Mouse (Mus musculus) embryo, embryonic 9.5 days (tissue): ENCODE results near the gene Nrxn2.

Experiments
- DNase-seq: peaks from one replicate; pipeline ENCODE4 v3.0.0-alpha.2; 2017; ENCODE audit errors: extremely low spot score

Gene Nrxn2

GRCm38 (mm10) chr19:6518601-6519000, 100.1 kb downstream of the Nrxn2 start:
- peak; percentile 62 for DNase-seq

DNA sequence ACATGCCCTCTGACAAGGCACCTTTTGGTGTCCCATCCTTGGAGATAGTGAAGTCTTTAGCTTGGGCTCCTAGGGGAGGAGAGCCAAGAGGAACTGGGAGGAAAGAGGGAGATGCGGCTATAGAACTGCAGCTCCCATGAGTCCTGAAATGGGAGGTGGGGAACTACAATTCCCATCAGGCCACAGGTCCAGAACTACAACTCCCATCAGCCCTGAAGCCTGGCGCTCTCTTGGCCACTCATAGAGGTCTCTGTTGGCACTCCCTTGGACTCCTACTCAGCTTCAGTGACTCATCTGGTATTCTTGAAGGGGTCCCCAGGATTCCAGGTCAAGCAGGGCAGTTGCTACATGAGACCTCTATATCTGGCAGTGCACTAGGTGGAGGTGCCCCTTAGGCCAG, 101.0 kb downstream of the Nrxn2 start:
- no peak for DNase-seq

- no peak for DNase-seq
Observed at GRCm38 (mm10) chr19:6521630-6522029, 103.1 kb downstream of the Nrxn2 start.

DNA sequence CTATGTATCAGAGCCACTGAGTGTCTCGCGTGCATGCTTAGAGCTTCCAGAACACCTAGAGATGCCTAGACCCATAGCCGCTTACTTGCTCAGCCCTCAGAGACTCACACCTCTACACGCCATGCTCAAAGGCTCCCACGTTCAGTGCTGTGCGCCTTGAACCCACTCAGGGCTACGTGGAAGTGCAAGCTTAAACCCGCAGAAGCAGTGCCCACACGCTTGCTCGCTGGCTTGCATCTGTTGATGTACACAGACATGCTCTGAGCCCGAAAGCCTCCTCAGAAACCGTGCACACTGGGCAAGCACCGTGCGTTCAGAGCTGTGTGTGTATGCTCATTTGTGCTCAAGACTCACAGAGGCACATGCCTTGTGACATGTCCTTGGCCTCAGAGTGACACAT, 103.8 kb downstream of the Nrxn2 start:
- DNase-seq: no peak

- DNase-seq: no peak
Observed at GRCm38 (mm10) chr19:6525023-6525422, 106.5 kb downstream of the Nrxn2 start.

GRCm38 (mm10) chr19:6526010-6526409, 107.5 kb downstream of the Nrxn2 start:
- no peak for DNase-seq

- DNase-seq: no peak
Observed at GRCm38 (mm10) chr19:6527439-6527838, 108.9 kb downstream of the Nrxn2 start.

DNA sequence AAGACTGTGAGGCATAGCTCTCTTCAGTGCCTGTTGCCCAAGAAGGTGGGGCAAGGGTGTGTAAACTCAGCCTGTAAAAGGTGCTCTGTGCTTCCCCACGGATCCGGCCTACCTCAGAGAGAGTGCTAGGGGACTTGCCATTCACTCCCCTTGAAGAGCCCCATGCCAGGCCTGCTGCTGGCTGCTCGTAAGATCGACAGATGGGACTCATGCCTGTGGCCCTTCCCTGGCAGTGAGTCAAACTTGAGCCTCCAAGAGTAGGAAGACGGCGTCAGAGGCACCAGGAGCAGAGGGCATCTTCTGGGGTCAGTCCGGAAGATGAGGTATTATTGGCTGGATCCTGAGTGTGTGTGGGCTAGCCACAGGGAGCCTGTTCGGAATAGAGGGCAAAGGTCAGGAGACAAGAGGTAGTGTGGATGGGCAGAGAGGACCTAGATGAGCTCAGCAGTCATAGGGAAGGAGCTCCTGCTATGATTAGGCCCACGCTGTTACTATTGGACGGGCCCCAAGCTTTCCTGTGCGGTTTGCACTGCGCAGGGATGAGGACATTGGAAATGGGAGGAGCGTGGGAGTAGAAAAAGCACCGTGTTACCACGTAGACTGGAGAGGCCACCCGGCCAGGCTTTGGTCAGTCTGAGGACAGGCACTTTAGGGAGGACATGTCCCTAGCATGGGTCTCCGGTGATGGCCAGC, 109.5 kb downstream of the Nrxn2 start:
- no peak for DNase-seq

DNA sequence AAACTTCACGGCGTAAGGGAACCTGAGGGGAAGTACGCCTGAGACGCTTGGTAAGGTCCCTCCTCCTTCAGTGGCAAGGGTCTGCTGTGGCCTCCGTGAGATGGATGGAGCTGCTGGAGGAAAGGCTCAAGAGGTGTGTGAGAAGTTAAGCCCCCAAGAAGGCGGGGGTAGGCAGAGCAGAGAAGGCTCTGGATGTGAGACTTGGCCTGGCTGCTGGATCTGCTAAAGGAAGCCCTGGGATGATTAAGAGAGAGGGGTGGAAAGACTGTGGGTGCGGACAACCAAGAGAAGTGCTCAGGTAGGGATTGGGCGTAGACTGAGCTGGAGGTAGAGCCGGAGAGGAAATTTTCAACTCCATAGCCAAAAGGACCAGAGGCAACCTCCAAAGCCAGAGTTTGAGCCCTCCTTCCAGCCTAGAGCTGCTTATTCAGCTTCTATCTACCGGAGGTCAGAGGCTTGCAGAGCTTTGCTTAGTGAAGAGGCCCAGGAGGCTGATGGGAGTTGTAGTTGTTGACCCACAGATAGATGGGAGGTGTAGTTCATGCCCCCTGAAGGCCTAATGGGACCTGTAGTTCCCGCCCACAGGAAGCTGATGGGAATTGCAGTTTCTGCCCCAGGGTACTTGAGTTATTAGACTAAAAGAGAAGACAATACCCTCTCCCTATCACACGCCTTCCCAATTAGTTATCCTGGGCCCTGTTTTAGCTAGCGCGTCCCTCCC, 110.9 kb downstream of the Nrxn2 start:
- DNase-seq: peak; percentile 74

DNA sequence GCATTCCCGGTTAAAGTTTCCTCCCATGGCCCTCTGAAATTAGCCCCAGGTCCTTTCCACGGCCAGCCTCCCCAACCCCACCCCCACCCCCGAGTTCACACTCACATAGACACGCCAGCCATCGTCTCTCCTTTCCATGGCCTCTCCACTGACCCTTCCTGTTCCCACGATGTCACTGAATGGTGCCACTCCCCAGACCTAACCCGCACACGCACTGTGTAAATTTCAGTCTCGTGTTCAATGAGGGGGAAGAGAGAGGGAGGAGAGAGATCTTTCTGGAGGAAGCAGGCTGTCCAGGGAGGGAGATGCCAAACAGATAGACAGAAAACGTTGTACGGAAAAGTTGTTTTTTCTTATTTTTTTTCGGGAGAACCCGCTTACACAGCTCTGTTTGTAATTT, 111.8 kb downstream of the Nrxn2 start:
- peak; percentile 23 for DNase-seq

- DNase-seq: peak; percentile 47
Observed at GRCm38 (mm10) chr19:6531011-6531631, 112.6 kb downstream of the Nrxn2 start.

DNA sequence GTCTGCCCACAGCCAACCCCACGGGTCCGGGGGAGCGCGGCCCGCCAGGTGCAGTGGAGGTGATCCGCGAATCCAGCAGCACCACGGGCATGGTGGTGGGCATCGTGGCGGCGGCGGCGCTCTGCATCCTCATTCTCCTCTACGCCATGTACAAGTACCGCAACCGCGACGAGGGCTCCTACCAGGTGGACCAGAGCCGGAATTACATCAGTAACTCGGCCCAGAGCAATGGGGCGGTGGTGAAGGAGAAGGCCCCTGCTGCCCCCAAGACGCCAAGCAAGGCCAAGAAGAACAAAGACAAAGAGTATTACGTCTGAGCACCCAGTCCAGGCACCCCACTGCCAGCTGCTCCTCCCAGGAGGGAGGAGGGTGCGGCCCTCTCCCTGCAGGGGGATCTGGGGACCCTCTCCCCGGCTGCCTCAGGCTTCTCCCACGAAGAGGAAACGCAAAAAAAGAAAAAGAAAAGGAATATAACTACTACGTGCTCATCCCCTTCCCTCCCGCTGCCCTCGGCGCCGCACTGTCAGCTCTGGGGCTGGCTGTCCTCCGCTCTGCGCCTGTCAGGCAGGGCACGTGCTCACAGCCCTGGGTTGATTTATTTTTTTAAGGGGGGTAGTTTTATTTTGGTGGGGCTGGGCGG, 113.4 kb downstream of the Nrxn2 start:
- DNase-seq: peak; percentile 60

- peak; percentile 39 for DNase-seq
Observed at GRCm38 (mm10) chr19:6532656-6533055, 114.1 kb downstream of the Nrxn2 start.

GRCm38 (mm10) chr19:6533290-6534117, 115.0 kb downstream of the Nrxn2 start:
- no peak for DNase-seq

GRCm38 (mm10) chr19:6534118-6534415, 115.5 kb downstream of the Nrxn2 start:
- DNase-seq: peak; percentile 21

DNA sequence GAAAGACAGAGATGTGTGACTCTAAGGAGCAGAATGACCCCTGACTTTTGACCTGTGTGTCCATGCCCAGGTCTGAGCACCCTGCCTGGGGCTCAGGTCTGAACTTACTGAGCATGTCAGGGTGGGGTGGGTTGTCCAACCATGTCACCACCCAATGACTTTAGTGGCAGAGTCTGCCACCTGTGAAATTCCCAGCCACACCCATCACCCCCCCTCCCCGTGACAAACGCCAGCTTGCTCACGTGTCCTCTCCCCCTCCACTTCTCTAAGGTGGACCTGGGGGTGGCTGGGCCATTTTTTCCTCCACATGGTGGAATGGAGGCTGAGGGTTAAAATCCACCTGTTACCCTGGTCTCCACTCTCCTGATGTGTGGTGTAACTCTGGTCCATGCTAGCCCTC, 117.7 kb downstream of the Nrxn2 start:
- DNase-seq: no peak

- no peak for DNase-seq
Observed at GRCm38 (mm10) chr19:6536696-6537095, 118.2 kb downstream of the Nrxn2 start.

DNA sequence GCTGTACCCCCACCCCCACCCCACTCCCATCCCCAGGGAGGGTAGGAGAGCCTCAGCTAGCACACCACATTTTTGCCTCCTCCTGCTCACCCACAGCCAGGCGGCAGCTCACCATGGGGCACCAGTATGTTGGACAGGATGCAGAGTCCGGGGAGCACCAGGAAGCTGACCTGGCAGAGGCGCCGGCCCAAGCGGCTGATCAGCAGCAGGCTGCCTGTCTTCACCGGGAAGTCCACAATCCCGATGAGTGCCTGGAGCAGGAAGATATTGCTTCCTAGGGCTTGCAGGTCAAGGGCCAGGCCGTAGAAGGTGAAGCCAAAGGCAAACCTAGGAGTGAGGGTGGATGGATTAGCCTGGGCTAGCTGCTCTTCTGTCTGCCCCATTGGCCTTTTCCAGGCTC, 119.0 kb downstream of the Nrxn2 start:
- no peak for DNase-seq

DNA sequence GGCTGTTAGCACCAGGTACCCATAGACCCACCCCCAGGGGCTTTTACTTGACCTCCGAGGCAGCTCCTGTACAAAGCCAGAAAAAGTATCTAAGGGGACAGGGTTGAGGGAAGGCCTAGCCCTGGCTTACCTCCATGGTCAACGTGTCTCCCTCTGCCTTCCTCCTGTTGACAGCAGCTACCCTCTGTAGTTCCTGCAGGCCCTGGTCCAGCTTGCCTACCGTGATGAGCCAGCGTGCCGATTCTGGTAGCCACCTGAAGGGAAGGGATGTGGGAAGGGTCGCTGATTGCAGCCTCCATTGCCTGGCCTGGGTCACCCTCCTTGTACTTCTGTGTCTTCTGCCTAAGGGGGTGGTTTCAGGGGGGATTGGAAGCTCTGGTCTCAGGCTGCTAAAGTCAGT, 120.0 kb downstream of the Nrxn2 start:
- DNase-seq: no peak

DNA sequence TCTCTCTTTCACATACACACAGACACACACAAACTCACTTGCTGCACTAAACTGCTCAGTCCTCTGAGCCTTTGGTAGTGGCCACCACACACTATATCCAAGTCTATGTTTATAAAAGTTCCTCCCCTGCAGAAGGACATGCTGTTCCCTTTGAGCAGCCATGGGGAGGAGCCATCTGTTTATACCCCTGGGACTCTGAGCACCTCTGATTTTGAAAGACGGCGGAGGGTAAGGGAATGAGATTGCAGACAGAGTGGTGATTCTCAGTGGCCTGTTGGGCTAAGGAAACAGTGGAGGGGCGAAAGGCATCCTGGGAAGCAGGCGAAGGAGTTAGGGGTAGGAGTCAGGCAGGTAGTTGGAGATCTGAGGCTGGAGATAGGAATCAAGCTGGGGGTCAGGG, 121.1 kb downstream of the Nrxn2 start:
- no peak for DNase-seq

GRCm38 (mm10) chr19:6540191-6540590, 121.7 kb downstream of the Nrxn2 start:
- DNase-seq: no peak

GRCm38 (mm10) chr19:6541521-6541920, 123.0 kb downstream of the Nrxn2 start:
- DNase-seq: no peak
